Mouse (Mus musculus) brain, embryonic 14.5 days (tissue): Measurements from ENCODE around the gene Arhgef7.

Experiments
- CTCF ChIP-seq: fragments of 200-500 bp; IDR thresholded peaks from 2 replicates; pipeline ENCODE4 v1.5.1; 2012; ENCODE audit warnings: inconsistent platforms, mild to moderate bottlenecking, moderate library complexity, borderline replicate concordance; ENCODE audit not compliant: insufficient read depth, insufficient read length; ENCODE audit errors: extremely low read depth
- POLR2A ChIP-seq: fragments of 200-500 bp; IDR thresholded peaks from 2 replicates; pipeline ENCODE4 v1.6.1; 2012; ENCODE audit warnings: mild to moderate bottlenecking, inconsistent platforms, borderline replicate concordance; ENCODE audit not compliant: poor library complexity, insufficient read depth, insufficient read length, severe bottlenecking; ENCODE audit errors: extremely low read depth

DNA sequence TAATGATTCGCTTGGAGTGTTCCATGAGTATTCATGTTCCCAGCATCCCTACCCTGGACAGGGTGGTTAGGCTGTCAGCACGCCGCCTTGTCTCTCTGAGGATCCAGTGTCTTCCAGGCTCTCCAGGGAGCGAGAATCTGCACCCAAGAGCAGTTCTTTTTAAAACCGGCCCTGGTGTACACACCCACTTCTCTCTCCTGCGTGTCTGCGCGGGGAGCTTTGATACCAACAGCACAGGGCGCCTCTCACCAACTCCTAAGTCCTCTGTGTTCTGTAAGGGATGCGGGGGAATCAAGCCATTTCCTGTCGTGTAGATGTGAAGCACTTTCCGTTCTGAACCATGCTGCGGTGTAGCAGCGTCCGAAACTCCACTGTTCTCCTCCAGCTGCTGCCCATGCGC lies 107.2 kb downstream of the Arhgef7 start:
- TF ChIP-seq POLR2A (no peak), CTCF (no peak)
